Mouse (Mus musculus): ENCODE results near the gene Cacna1c.

The Cacna1c gene

GRCm38 (mm10) chr6:118947286-118947685 lies 248.9 kb downstream of the Cacna1c start:
- DNase-seq, result no peak

GRCm38 (mm10) chr6:118946660-118947059 lies 249.6 kb downstream of the Cacna1c start:
- DNase-seq, result no peak

GRCm38 (mm10) chr6:118944093-118944492 lies 252.1 kb downstream of the Cacna1c start:
- DNase-seq, result no peak

- no peak for DNase-seq
Observed at GRCm38 (mm10) chr6:118941816-118942215, 254.4 kb downstream of the Cacna1c start.

- no peak for DNase-seq
Observed at GRCm38 (mm10) chr6:118941036-118941435, 255.2 kb downstream of the Cacna1c start.

- no peak for DNase-seq
Observed at GRCm38 (mm10) chr6:118939626-118940025, 256.6 kb downstream of the Cacna1c start.

GRCm38 (mm10) chr6:118938386-118939096 lies 257.7 kb downstream of the Cacna1c start:
- no peak for DNase-seq

- DNase-seq, result no peak
Observed at GRCm38 (mm10) chr6:118937536-118937935, 258.7 kb downstream of the Cacna1c start.

- no peak for DNase-seq
Observed at GRCm38 (mm10) chr6:118935520-118936415, 260.4 kb downstream of the Cacna1c start.

- no peak for DNase-seq
Observed at GRCm38 (mm10) chr6:118934243-118934902, 261.8 kb downstream of the Cacna1c start.

- no peak for DNase-seq
Observed at GRCm38 (mm10) chr6:118933017-118933594, 263.1 kb downstream of the Cacna1c start.

GRCm38 (mm10) chr6:118932002-118932700 lies 264.1 kb downstream of the Cacna1c start:
- DNase-seq, result no peak

- no peak for DNase-seq
Observed at GRCm38 (mm10) chr6:118926669-118927068, 269.5 kb downstream of the Cacna1c start.

GRCm38 (mm10) chr6:118924426-118924825 lies 271.8 kb downstream of the Cacna1c start:
- no peak for DNase-seq

GRCm38 (mm10) chr6:118923926-118924325 lies 272.3 kb downstream of the Cacna1c start:
- DNase-seq, result no peak

- no peak for DNase-seq
Observed at GRCm38 (mm10) chr6:118923212-118923577, 273.0 kb downstream of the Cacna1c start.

- DNase-seq, result peak; percentile 74
Observed at GRCm38 (mm10) chr6:118922328-118923211, 273.6 kb downstream of the Cacna1c start.

GRCm38 (mm10) chr6:118908176-118908575 lies 288.0 kb downstream of the Cacna1c start:
- no peak for DNase-seq

- DNase-seq, result no peak
Observed at GRCm38 (mm10) chr6:118907704-118908103, 288.5 kb downstream of the Cacna1c start.

- DNase-seq, result no peak
Observed at GRCm38 (mm10) chr6:118906878-118907277, 289.3 kb downstream of the Cacna1c start.

- no peak for DNase-seq
Observed at GRCm38 (mm10) chr6:118899688-118900087, 296.5 kb downstream of the Cacna1c start.
